Mouse (Mus musculus): ENCODE measurements around the gene Prkcd. TPM values are rescaled to one million over a fixed set of nuclear protein-coding genes. Genes with fewer than 3 reads are reported as not detected.

Prkcd gene
- polyA plus RNA-seq, 1 experiment, result 187 TPM

- DNase-seq (ENCODE audit: low read depth in 1 of 2, low spot score in 2 of 2), result no peak
- no peak overlapping the region for H3K4me3 ChIP-seq (ENCODE audit: extremely low read depth, insufficient read depth, insufficient read length)
- no peaks in the 10 kb centered on the region for H3K27me3 ChIP-seq (ENCODE audit: control insufficient read depth, insufficient read depth, low read length)
- 92% methylated on average over 7 of the region's 7 CpGs for WGBS
- H3K27ac ChIP-seq (ENCODE audit: insufficient read depth, low read length), result no peak overlapping the region
- H3K36me3 ChIP-seq (ENCODE audit: control insufficient read depth, insufficient read depth, low read length), result peaks cover 7% of the 10 kb centered on the region; the same call in 1 of the 2 replicates
- H3K4me1 ChIP-seq (ENCODE audit: control insufficient read depth, insufficient read depth, insufficient read length), result peaks cover 27% of the 10 kb centered on the region; the same call in 1 of the 2 replicates
- TF ChIP-seq CTCF (IDR thresholded peaks at IDR 0.05; ENCODE audit: extremely low read depth, insufficient read depth, insufficient read length, insufficient replicate concordance) (no peak), POLR2A (IDR thresholded peaks at IDR 0.05; ENCODE audit: low read depth, low read length) (no peak)
Observed at GRCm38 (mm10) chr14:30622130-30622529, 3.9 kb downstream of the Prkcd start.

GRCm38 (mm10) chr14:30619982-30620578, 5.9 kb downstream of the Prkcd start:
- 42% methylated on average over 7 of the region's 7 CpGs for WGBS
- Histone ChIP-seq H3K4me1 (ENCODE audit: control insufficient read depth, insufficient read depth, insufficient read length) (peaks cover 20% of the 10 kb centered on the region; the same call in 1 of the 2 replicates), H3K27ac (ENCODE audit: insufficient read depth, low read length) (peak overlapping the region; percentile 20; the same call in 1 of the 2 replicates), H3K27me3 (ENCODE audit: control insufficient read depth, insufficient read depth, low read length) (no peaks in the 10 kb centered on the region), H3K4me3 (ENCODE audit: extremely low read depth, insufficient read depth, insufficient read length) (no peak overlapping the region), H3K36me3 (ENCODE audit: control insufficient read depth, insufficient read depth, low read length) (peaks cover 7% of the 10 kb centered on the region; the same call in 1 of the 2 replicates)
- no peak for TF ChIP-seq CTCF (IDR thresholded peaks at IDR 0.05; ENCODE audit: extremely low read depth, insufficient read depth, insufficient read length, insufficient replicate concordance)
- TF ChIP-seq POLR2A (IDR thresholded peaks at IDR 0.05; ENCODE audit: low read depth, low read length), result no peak
- peak in 1 of 2 experiments; percentile 31 for DNase-seq (ENCODE audit: low read depth in 1 of 2, low spot score in 2 of 2)

- no peak for DNase-seq (ENCODE audit: low read depth in 1 of 2, low spot score in 2 of 2)
- Histone ChIP-seq H3K27ac (ENCODE audit: insufficient read depth, low read length) (no peak overlapping the region), H3K4me1 (ENCODE audit: control insufficient read depth, insufficient read depth, insufficient read length) (peaks cover 26% of the 10 kb centered on the region; the same call in 1 of the 2 replicates), H3K27me3 (ENCODE audit: control insufficient read depth, insufficient read depth, low read length) (no peaks in the 10 kb centered on the region), H3K36me3 (ENCODE audit: control insufficient read depth, insufficient read depth, low read length) (peaks cover 7% of the 10 kb centered on the region; the same call in 1 of the 2 replicates), H3K4me3 (ENCODE audit: extremely low read depth, insufficient read depth, insufficient read length) (no peak overlapping the region)
- TF ChIP-seq CTCF (IDR thresholded peaks at IDR 0.05; ENCODE audit: extremely low read depth, insufficient read depth, insufficient read length, insufficient replicate concordance), result no peak
- no peak for TF ChIP-seq POLR2A (IDR thresholded peaks at IDR 0.05; ENCODE audit: low read depth, low read length)
- 89% methylated on average over 2 of the region's 2 CpGs for WGBS
Observed at GRCm38 (mm10) chr14:30618746-30619275, 7.2 kb downstream of the Prkcd start.

GRCm38 (mm10) chr14:30616751-30617150, 9.3 kb downstream of the Prkcd start:
- H3K36me3 ChIP-seq (ENCODE audit: control insufficient read depth, insufficient read depth, low read length), result no peaks in the 10 kb centered on the region
- peaks cover 33% of the 10 kb centered on the region; the same call in 1 of the 2 replicates for H3K4me1 ChIP-seq (ENCODE audit: control insufficient read depth, insufficient read depth, insufficient read length)
- TF ChIP-seq POLR2A (IDR thresholded peaks at IDR 0.05; ENCODE audit: low read depth, low read length) (no peak), CTCF (IDR thresholded peaks at IDR 0.05; ENCODE audit: extremely low read depth, insufficient read depth, insufficient read length, insufficient replicate concordance) (no peak)
- H3K4me3 ChIP-seq (ENCODE audit: extremely low read depth, insufficient read depth, insufficient read length), result no peak overlapping the region
- no peak overlapping the region for H3K27ac ChIP-seq (ENCODE audit: insufficient read depth, low read length)
- H3K27me3 ChIP-seq (ENCODE audit: control insufficient read depth, insufficient read depth, low read length), result no peaks in the 10 kb centered on the region
- no peak for DNase-seq (ENCODE audit: low read depth in 1 of 2, low spot score in 2 of 2)
- whole genome bisulfite sequencing, result 65% methylated on average over 2 of the region's 2 CpGs

- H3K27me3 ChIP-seq (ENCODE audit: control insufficient read depth, insufficient read depth, low read length), result no peaks in the 10 kb centered on the region
- WGBS, result 78% methylated on average over 2 of the region's 2 CpGs
- no peak overlapping the region for H3K4me3 ChIP-seq (ENCODE audit: extremely low read depth, insufficient read depth, insufficient read length)
- H3K36me3 ChIP-seq (ENCODE audit: control insufficient read depth, insufficient read depth, low read length), result peaks cover 3% of the 10 kb centered on the region; the same call in 1 of the 2 replicates
- no peak for DNase-seq (ENCODE audit: low read depth in 1 of 2, low spot score in 2 of 2)
- TF ChIP-seq POLR2A (IDR thresholded peaks at IDR 0.05; ENCODE audit: low read depth, low read length), result no peak
- no peak for TF ChIP-seq CTCF (IDR thresholded peaks at IDR 0.05; ENCODE audit: extremely low read depth, insufficient read depth, insufficient read length, insufficient replicate concordance)
- peaks cover 54% of the 10 kb centered on the region; the same call in 1 of the 2 replicates for H3K4me1 ChIP-seq (ENCODE audit: control insufficient read depth, insufficient read depth, insufficient read length)
- H3K27ac ChIP-seq (ENCODE audit: insufficient read depth, low read length), result peak overlapping the region; percentile 73
Observed at GRCm38 (mm10) chr14:30612962-30613715, 12.9 kb downstream of the Prkcd start.

GRCm38 (mm10) chr14:30612523-30612922, 13.5 kb downstream of the Prkcd start:
- H3K36me3 ChIP-seq (ENCODE audit: control insufficient read depth, insufficient read depth, low read length), result peaks cover 3% of the 10 kb centered on the region; the same call in 1 of the 2 replicates
- 14% methylated on average over 7 of the region's 7 CpGs for WGBS

More at GRCm38 (mm10) chr14:30612523-30612922, 13.5 kb downstream of the Prkcd start:
- peak; percentile 98 for TF ChIP-seq CTCF (IDR thresholded peaks at IDR 0.05; ENCODE audit: extremely low read depth, insufficient read depth, insufficient read length, insufficient replicate concordance)
- no peak for TF ChIP-seq POLR2A (IDR thresholded peaks at IDR 0.05; ENCODE audit: low read depth, low read length)
- H3K27me3 ChIP-seq (ENCODE audit: control insufficient read depth, insufficient read depth, low read length), result no peaks in the 10 kb centered on the region
- peak in 1 of 2 experiments; percentile 82 for DNase-seq (ENCODE audit: low read depth in 1 of 2, low spot score in 2 of 2)
- H3K4me3 ChIP-seq (ENCODE audit: extremely low read depth, insufficient read depth, insufficient read length), result no peak overlapping the region
- H3K27ac ChIP-seq (ENCODE audit: insufficient read depth, low read length), result peak overlapping the region; percentile 73
- peaks cover 55% of the 10 kb centered on the region; the same call in 1 of the 2 replicates for H3K4me1 ChIP-seq (ENCODE audit: control insufficient read depth, insufficient read depth, insufficient read length)

Data from spleen, adult 2 months (tissue).